Comparison of ENCODE assay signal across 16 mouse cellular contexts in the genomic region with DNA sequence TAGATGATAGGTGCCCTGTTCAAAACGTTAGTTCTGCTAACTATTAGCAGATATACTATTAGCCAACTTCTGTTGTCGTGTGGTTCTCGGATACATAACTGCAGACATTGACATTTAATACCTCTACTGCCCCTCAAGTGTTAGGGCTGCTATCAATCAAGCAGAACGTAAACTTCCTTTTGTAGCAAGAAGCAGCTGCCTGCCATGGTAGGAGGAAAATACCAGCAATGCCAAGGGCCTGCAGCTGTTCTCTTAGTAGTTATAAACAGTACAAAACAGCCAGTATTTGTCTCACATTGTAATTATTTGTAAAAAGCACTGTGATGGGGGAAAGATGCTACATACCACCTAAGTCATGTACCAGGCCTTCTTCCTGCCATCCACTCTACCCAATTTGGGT.
"Had no signal": no experiment of that assay in that cellular context is flagged by ENCODE, and none has a peak within 500 bp of the region (broad histone marks: within the 10 kb centered on the region; RNA-seq: fewer than 3 reads in every experiment).

No protein-coding gene starts in this region.

- H3K27me3 ChIP-seq: lung, embryonic 15.5 days; midbrain, embryonic 15.5 days; neural tube, embryonic 13.5 days had no signal

- H3K4me1 ChIP-seq: lung, embryonic 15.5 days; megakaryocyte, embryonic 14.5 days; midbrain, embryonic 15.5 days; neural tube, embryonic 13.5 days had no signal

- H3K36me3 ChIP-seq: lung, embryonic 15.5 days; midbrain, embryonic 15.5 days; neural tube, embryonic 13.5 days had no signal

- H3K27ac ChIP-seq: kidney, postnatal 0 days; layer of hippocampus, adult 2 months; liver, embryonic 14.5 days; lung, embryonic 15.5 days; macrophage; midbrain, embryonic 15.5 days; neural tube, embryonic 13.5 days had no signal

- H3K4me2 ChIP-seq: lung, embryonic 15.5 days; midbrain, embryonic 11.5 days; midbrain, embryonic 15.5 days; neural tube, embryonic 13.5 days had no signal

- ATAC-seq: midbrain, embryonic 15.5 days had no signal

- H3K4me3 ChIP-seq: layer of hippocampus, adult 2 months; lung, embryonic 15.5 days; megakaryocyte, embryonic 14.5 days; midbrain, embryonic 15.5 days; neural tube, embryonic 13.5 days had no signal

- DNase-seq: kidney, adult 11 months; kidney, adult 9 months; kidney, postnatal 4 days; lung, postnatal 14 days; right cerebral cortex, adult 18-20 months; right cerebral cortex, postnatal 25 days; thymus, postnatal 36 days had no signal

- H3K9ac ChIP-seq: liver, embryonic 14.5 days; lung, embryonic 15.5 days; midbrain, embryonic 15.5 days; neural tube, embryonic 13.5 days had no signal

- H3K9me3 ChIP-seq: lung, embryonic 15.5 days; megakaryocyte, embryonic 14.5 days; midbrain, embryonic 15.5 days; neural tube, embryonic 13.5 days had no signal
